Mouse (Mus musculus) spleen, postnatal 14 days (tissue): ENCODE measurements at regions not wholly inside any gene's neighbourhood (a gene's known extent, or its start where the extent isn't known, plus 50 kb on each side); places are given as distances from the start of the nearest gene placed in this dataset.
"Not testable (repeated sequence)": the region's sequence is repeated elsewhere in the genome, so short reads cannot be mapped to it uniquely, and the experiment has no call there.

Experiments used
- DNase-seq, 2 experiments: peaks; one replicate each; pipeline ENCODE4 v3.0.0; 2021 to 2022; ENCODE audit warnings: low spot score in 2 of 2

DNA sequence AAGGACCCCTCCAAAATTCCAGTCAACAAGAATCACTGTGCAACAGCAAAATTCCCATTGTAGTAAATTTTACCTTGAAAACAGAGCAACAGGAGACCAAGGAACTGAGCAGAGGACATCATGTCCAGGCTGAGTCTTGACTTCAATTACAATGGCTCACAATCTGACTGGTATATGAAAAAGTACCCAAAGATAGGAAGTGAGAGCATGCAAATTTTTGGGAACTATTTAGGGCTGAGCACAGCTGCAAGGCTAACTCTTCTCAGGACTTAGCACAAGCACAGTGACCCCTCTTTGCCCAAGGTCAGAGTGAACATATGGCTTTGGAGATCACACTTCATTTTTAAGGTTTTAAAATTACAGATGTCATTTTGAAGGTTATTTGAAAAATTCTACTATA, 1096.7 kb upstream of the Tacstd2 start:
- not testable (repeated sequence) for DNase-seq

DNA sequence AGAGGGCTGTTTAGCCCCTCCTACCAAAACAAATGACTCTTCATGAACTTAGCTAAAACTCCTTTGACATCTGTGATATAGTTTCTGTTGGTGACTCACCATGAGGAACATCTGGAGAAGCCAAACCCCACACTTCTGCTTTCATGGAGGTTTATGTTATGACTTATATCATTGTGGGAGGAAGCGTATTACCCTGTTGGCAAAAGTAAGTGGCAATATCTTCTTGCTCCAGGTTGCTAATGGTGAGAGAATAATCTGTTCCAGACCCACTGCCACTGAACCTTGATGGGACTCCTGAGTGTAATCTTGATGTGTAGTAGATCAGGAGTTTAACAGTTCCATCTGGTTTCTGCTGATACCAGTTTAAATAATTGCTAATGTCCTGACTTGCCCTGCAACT, 1096.2 kb upstream of the Tacstd2 start:
- DNase-seq = no peak

DNA sequence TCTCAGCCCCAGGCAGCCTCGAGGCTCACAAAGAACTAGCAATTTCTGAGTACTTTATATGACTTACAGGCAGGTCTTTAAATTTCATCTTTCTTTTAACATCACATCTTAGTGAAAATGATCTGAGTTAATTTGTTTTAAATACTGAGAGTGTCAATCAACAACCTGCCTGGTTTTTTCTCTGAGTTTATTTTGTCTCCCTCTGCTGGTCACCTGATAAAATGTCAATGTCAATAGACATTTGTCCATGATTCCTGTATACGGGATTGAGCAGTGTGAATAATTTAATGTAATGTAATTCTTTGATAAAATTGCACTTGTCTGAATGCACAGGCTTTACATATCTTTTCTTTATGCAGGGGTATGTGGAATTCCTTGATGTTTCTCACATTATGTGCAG, 1070.4 kb upstream of the Tacstd2 start:
- DNase-seq = no peak
